Mouse (Mus musculus) intestine, embryonic 14.5 days (tissue): ENCODE measurements around the gene Plcb4. TPM values are rescaled to one million over a fixed set of nuclear protein-coding genes. Genes with fewer than 3 reads are reported as not detected.
A peak's percentile ranks its signal among the peaks of the same experiment; 100 is the strongest.

Source experiments
- ATAC-seq: fragments of 200-750 bp; cut with Nextera tagmentation; replicated peaks from 2 replicates; pipeline ENCODE4 v1.8.0; 2017; ENCODE audit warnings: low read depth, moderate number of reproducible peaks, moderate TSS enrichment, moderate library complexity; ENCODE audit not compliant: low FRiP score, low TSS enrichment
- DNase-seq: peaks from one replicate; pipeline ENCODE4 v3.0.0-alpha.2; 2018; ENCODE audit warnings: low spot score
- H3K27ac ChIP-seq: fragments of 300-500 bp; sonication (generic); 2 replicates; pipeline ENCODE4 v1.5.1; 2014; ENCODE audit warnings: low read depth, mild to moderate bottlenecking, control low read depth
- H3K27me3 ChIP-seq: fragments of 300-500 bp; sonication (generic); replicated peaks from 2 replicates; pipeline ENCODE4 v1.6.1; 2014; ENCODE audit warnings: low read length, control low read depth; ENCODE audit not compliant: control insufficient read depth, insufficient read depth
- H3K36me3 ChIP-seq: fragments of 300-500 bp; sonication (generic); 2 replicates; pipeline ENCODE4 v1.6.1; 2014; ENCODE audit warnings: low read length, control low read depth; ENCODE audit not compliant: control insufficient read depth, insufficient read depth
- H3K4me1 ChIP-seq: fragments of 300-500 bp; sonication (generic); replicated peaks from 2 replicates; pipeline ENCODE4 v1.6.1; 2014; ENCODE audit warnings: low read length, control low read depth, mixed read lengths; ENCODE audit not compliant: control insufficient read depth, insufficient read depth
- H3K4me2 ChIP-seq: fragments of 300-500 bp; sonication (generic); 2 replicates; pipeline ENCODE4 v1.6.1; 2014; ENCODE audit warnings: low read length
- H3K4me3 ChIP-seq: fragments of 300-500 bp; sonication (generic); 2 replicates; pipeline ENCODE4 v1.5.1; 2014; ENCODE audit warnings: low read depth, low read length, control low read depth, mixed read lengths
- H3K9ac ChIP-seq: fragments of 300-500 bp; sonication (generic); 2 replicates; pipeline ENCODE4 v1.6.1; 2014; ENCODE audit warnings: mild to moderate bottlenecking, low read length
- H3K9me3 ChIP-seq: fragments of 300-500 bp; sonication (generic); 2 replicates; pipeline ENCODE4 v1.6.1; 2016; ENCODE audit warnings: low read length, control low read depth; ENCODE audit not compliant: control insufficient read depth
- WGBS: fragments of 180-500 bp; shearing (Covaris S2); extraction: QIAGEN DNeasy Blood & Tissue Kit; methylation state at CpG from one replicate; pipeline ENCODE4 v1.1.7; 2014; 5-methylcytosine and 5-hydroxymethylcytosine counted together
- polyA plus RNA-seq: library from polyadenylated mRNA; unstranded; fragments of >200 nt; fragmentation: Nextera tagmentation; extraction: Ambion mirVana; gene quantifications from 2 replicates; pipeline ENCODE4 v1.2.1, GENCODE M21; 2014

The Plcb4 gene
- polyA plus RNA-seq, 1 experiment from 2014 or later, result 19.4 TPM

DNA sequence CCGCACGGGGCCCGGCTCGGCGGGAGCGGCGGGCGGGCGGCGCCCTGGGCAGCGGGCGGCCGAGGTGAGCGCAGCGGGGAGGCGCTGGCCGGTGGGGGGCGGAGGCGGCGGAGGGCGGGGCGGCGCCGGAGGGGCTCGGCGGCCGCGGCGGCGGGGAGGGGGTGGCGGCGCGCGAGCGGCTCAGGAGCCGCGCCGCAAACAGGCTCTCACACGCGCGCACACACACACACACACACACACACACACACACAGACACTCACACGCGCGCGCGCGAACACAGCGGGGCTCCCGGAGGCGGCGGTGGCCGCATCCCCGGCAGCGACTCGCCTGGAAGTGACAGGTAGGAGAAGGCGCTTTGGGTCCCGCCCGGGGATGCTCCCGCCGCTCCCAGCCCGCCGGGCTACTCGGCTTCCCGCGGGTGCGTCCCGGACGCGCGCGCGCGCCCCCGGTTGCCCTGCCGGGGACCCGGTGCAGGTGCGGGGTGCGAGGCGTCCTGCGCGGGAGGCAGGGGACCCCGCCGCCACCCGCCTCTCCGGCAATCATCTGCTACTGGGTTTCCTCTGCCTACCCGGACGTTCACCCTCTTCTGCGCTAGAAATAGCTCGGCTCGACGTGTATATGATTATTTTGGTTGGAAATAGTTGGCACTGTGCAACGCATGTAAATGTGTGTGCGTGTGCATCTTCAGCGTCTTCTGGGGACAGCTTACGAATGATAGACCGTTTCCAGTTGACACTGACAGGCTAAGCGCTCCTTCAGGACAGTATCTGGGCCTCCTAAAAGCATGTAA, 775 bp downstream of the Plcb4 start:
- Histone ChIP-seq H3K36me3 (no peaks in the 10 kb centered on the region), H3K9ac (peak overlapping the region; percentile 90), H3K4me1 (0 out of 2 replicates have a peak, but pooled peaks cover 2% of the 10 kb centered on the region), H3K9me3 (no peaks in the 10 kb centered on the region), H3K4me3 (peak overlapping the region; percentile 66), H3K27ac (peak overlapping the region; percentile 91), H3K4me2 (peak overlapping the region; percentile 78), H3K27me3 (no peaks in the 10 kb centered on the region)
- WGBS, result 2% methylated on average over 26 of the region's 97 CpGs
- peak; percentile 76 for ATAC-seq
- peak; percentile 79 for DNase-seq

DNA sequence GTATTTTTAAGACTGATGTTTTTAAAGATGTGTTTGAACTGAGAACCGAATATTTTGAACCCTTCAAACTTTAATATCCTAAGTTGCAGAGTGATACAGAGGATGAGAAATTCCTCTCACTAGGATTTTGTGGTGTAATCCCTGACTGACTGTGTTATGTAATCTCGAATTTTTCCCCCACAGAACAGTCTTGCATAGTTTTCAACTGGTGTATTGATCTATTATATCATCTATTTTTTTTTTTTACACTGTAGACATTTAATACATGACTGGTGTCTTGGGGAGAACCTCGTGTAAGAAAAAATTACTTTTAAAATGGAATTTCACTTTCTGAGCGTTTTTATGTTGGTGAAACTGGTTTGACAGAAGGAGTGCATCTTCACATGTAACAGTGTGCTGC, 2.0 kb downstream of the Plcb4 start:
- Histone ChIP-seq H3K4me1 (0 out of 2 replicates have a peak, but pooled peaks cover 2% of the 10 kb centered on the region), H3K9me3 (no peaks in the 10 kb centered on the region), H3K4me2 (peak overlapping the region; percentile 78), H3K4me3 (no peak overlapping the region), H3K36me3 (no peaks in the 10 kb centered on the region), H3K9ac (no peak overlapping the region), H3K27ac (no peak overlapping the region), H3K27me3 (no peaks in the 10 kb centered on the region)
- no peak for ATAC-seq
- DNase-seq, result no peak
- WGBS, result 61% methylated on average over 4 of the region's 4 CpGs

DNA sequence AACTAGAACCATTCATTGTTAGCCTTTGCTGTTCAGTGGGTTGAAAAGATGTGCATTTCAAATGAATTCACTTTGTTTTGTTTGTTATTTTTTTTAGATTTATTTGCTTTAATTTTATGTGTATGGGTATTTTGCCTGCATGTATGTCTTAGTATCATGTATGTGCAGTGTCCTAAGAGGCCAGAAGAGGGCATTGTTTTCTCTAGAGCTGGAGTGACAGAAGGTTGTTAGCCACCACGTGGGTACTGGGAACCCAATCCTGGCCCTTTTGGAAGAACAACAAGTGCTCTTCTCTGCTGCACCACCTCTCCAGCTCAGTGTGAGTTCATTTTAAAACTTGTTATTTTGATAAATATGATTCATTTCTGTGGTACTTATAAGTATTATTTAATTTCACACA, 5.0 kb downstream of the Plcb4 start:
- 73% methylated on average over 1 of the region's 1 CpGs for WGBS
- no peak overlapping the region for H3K27ac ChIP-seq
- H3K9me3 ChIP-seq, result no peaks in the 10 kb centered on the region
- no peaks in the 10 kb centered on the region for H3K36me3 ChIP-seq
- H3K9ac ChIP-seq, result no peak overlapping the region
- no peak overlapping the region for H3K4me3 ChIP-seq
- DNase-seq, result no peak
- no peaks in the 10 kb centered on the region for H3K27me3 ChIP-seq
- H3K4me1 ChIP-seq, result no peaks in the 10 kb centered on the region
- no peak for ATAC-seq
- no peak overlapping the region for H3K4me2 ChIP-seq

DNA sequence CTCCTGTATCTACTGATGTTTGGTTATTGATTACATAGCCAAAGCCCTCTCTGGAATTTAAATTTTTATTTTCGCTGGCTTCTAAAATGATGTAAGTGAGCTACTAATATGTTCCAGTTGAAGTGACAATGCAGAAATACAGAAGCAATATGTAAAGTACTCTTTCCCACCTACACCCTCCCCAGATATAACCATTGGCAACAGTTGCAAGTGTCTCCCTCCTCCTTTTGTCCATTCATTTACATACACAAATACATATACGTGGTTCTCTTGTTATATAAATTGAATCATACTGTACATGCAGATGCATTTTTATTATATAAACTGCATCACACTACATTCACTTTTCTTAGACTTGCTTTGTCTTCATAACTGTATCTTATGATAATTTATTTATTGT, 8.7 kb downstream of the Plcb4 start:
- no peak overlapping the region for H3K4me2 ChIP-seq
- H3K9ac ChIP-seq, result no peak overlapping the region
- no peak overlapping the region for H3K4me3 ChIP-seq
- ATAC-seq, result no peak
- DNase-seq, result no peak
- WGBS, result 91% methylated on average over 2 of the region's 2 CpGs
- no peaks in the 10 kb centered on the region for H3K27me3 ChIP-seq
- H3K27ac ChIP-seq, result no peak overlapping the region
- H3K9me3 ChIP-seq, result no peaks in the 10 kb centered on the region
- no peaks in the 10 kb centered on the region for H3K36me3 ChIP-seq
- no peaks in the 10 kb centered on the region for H3K4me1 ChIP-seq

DNA sequence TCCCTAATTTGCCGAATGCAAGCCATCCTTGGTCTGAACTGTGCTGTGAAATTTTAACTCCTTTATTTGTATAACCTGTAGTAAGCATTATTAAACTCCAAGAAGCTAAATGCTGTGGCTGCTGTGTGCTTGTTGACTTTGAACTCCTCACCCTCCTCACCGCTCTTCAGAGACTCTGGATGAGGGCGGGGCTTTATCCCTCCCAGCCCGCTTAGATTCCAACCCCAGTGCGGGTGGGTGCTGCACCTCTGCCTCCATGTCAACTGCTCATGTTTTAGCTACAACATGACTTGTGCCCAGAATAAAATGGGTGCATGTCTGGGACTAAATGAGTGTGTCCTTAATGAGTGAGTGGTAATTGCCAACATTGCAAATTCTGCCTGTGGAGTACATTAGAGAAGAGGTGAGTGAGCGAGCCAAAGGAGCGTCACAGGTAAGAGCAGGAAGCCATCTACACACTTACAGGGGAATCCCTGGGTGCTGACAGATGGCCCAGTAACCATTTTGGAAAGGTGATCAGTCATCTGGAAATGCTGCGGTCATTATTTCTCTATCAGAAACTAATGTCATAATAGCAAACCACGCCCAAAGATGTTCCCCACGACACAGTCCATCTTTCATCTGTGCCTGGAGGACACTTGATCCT, 13.8 kb downstream of the Plcb4 start:
- Histone ChIP-seq H3K4me2 (no peak overlapping the region), H3K27ac (no peak overlapping the region), H3K9me3 (no peaks in the 10 kb centered on the region), H3K4me1 (no peaks in the 10 kb centered on the region), H3K4me3 (no peak overlapping the region), H3K27me3 (no peaks in the 10 kb centered on the region), H3K9ac (no peak overlapping the region), H3K36me3 (no peaks in the 10 kb centered on the region)
- DNase-seq (no peak), ATAC-seq (no peak)
- WGBS, result 68% methylated on average over 10 of the region's 10 CpGs

DNA sequence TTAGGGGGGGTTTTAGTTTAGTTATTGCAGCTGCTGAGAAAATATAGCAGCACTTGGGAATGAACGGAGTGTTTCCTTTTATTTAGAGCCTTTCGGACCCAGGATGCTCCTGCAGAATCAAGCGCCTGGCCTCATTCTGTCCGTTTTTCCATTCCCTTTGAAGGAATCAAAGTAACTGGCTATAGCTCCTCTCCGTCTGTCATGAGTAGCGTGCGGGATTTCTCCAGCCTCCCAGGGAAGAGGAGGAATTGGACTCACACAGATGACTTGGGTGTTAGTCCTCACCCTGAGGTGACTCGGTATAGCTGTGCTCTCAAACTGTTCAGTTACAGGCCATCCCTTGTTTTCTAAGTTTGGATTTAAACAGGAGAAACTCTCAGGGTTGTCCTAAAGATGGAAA, 14.8 kb downstream of the Plcb4 start:
- ATAC-seq (no peak), DNase-seq (peak; percentile 38)
- no peaks in the 10 kb centered on the region for H3K4me1 ChIP-seq
- H3K27me3 ChIP-seq, result no peaks in the 10 kb centered on the region
- no peak overlapping the region for H3K4me3 ChIP-seq
- H3K27ac ChIP-seq, result no peak overlapping the region
- no peaks in the 10 kb centered on the region for H3K9me3 ChIP-seq
- no peaks in the 10 kb centered on the region for H3K36me3 ChIP-seq
- H3K4me2 ChIP-seq, result no peak overlapping the region
- WGBS, result 86% methylated on average over 8 of the region's 8 CpGs
- no peak overlapping the region for H3K9ac ChIP-seq

DNA sequence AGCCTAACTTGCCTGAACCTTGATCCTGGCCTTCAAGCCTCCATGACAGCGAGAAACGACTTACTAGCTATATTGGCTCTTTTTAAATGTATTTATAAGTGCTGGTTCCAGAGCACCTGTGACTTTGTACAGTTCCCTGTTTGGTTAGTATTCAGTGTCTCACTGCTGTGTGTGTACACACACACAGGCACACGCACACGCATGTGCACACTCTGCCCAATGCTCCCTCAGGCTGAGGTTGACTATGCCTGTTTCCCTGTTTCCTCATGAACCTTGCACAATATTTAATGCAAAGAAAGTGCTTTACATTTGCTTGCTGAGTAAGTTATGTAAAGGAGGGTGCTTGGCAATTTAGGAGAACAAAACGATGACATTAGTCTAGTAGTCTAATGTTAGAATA, 16.5 kb downstream of the Plcb4 start:
- ATAC-seq (no peak), DNase-seq (peak; percentile 25)
- Histone ChIP-seq H3K4me2 (no peak overlapping the region), H3K27ac (no peak overlapping the region), H3K27me3 (no peaks in the 10 kb centered on the region), H3K9me3 (no peaks in the 10 kb centered on the region), H3K9ac (no peak overlapping the region), H3K36me3 (no peaks in the 10 kb centered on the region), H3K4me1 (no peaks in the 10 kb centered on the region), H3K4me3 (no peak overlapping the region)
- 92% methylated on average over 5 of the region's 5 CpGs for WGBS

DNA sequence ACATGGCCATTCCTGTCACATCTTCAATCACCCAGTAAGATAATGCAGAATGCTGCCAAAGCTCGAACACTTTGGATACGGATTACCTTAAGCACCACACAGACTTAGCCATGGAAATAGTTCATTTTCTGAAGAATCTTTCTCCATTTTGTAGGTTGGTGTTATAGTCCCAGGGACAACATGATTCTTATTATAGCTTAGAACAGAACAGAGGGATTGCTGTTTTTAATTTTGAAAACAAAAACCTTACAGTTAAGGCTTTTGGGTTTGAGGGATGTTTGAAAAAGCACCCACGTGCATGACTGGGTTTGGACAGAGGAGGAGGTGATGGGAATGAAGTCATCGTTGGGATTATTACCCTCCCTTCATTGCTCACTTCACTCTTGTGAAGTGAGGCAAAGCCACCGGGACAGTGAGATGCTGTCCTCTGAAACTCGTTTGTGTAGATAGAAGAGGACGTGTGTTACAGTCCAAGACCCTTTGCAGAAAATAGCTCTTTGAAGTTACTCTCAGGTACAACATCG, 18.2 kb downstream of the Plcb4 start:
- DNase-seq (peak; percentile 1), ATAC-seq (no peak)
- no peak overlapping the region for H3K4me2 ChIP-seq
- H3K27me3 ChIP-seq, result no peaks in the 10 kb centered on the region
- H3K9me3 ChIP-seq, result no peaks in the 10 kb centered on the region
- H3K27ac ChIP-seq, result no peak overlapping the region
- WGBS, result 84% methylated on average over 8 of the region's 8 CpGs
- no peak overlapping the region for H3K4me3 ChIP-seq
- no peaks in the 10 kb centered on the region for H3K4me1 ChIP-seq
- H3K36me3 ChIP-seq, result no peaks in the 10 kb centered on the region
- no peak overlapping the region for H3K9ac ChIP-seq
